In genomic region chr5:72086518-72086917, GRCm38 (mm10) we compare ENCODE assay signal across 11 mouse cellular contexts.
A peak's percentile ranks its signal among the peaks of the same experiment; 100 is the strongest.
DNase-seq lines count a peak whose midpoint lies in the region; ATAC-seq lines count a peak whose summit lies in the region.
"Had no signal": no experiment of that assay in that cellular context is flagged by ENCODE, and none has a peak within 500 bp of the region (broad histone marks: within the 10 kb centered on the region; RNA-seq: fewer than 3 reads in every experiment).

No protein-coding gene starts in this region.

- no peaks in the 10 kb centered on the region for H3K4me1 ChIP-seq in heart, embryonic 15.5 days (replicated peaks)
- no peaks in the 10 kb centered on the region for H3K4me1 ChIP-seq in heart, embryonic 10.5 days

- no peaks in the 10 kb centered on the region for H3K27me3 ChIP-seq in heart, embryonic 15.5 days
- H3K27me3 ChIP-seq in heart, embryonic 10.5 days (ENCODE audit: insufficient read depth, poor library complexity, severe bottlenecking): no peaks in the 10 kb centered on the region

- no peak overlapping the region for H3K4me3 ChIP-seq in heart, embryonic 15.5 days
- H3K4me3 ChIP-seq in heart, embryonic 10.5 days: no peak overlapping the region

- WGBS in heart, embryonic 15.5 days: 91% methylated on average over 1 of the region's 1 CpGs
- 78% methylated on average over 1 of the region's 1 CpGs for WGBS in heart, embryonic 10.5 days

- no peak overlapping the region for H3K27ac ChIP-seq in heart, embryonic 15.5 days
- no peak overlapping the region for H3K27ac ChIP-seq in heart, embryonic 10.5 days

- H3K4me2 ChIP-seq in heart, embryonic 15.5 days: no peak overlapping the region

- H3K9me3 ChIP-seq in heart, embryonic 15.5 days (replicated peaks): no peaks in the 10 kb centered on the region
- no peaks in the 10 kb centered on the region for H3K9me3 ChIP-seq in heart, embryonic 10.5 days

- H3K9ac ChIP-seq in heart, embryonic 15.5 days: no peak overlapping the region

- ATAC-seq in heart, embryonic 15.5 days (replicated peaks; ENCODE audit: insufficient number of reproducible peaks, insufficient read depth, low FRiP score, low read depth): peak; percentile 35; the same call in 1 of the 2 replicates
- no peak for ATAC-seq in inflammation-experienced regulatory T-cells, adult 6 months

- DNase-seq in heart, embryonic 10.5 days (ENCODE audit: low spot score): no peak
- peak; percentile 1 for DNase-seq in thymus, postnatal 25 days
- DNase-seq in thymus, postnatal 10 days (ENCODE audit: low spot score in 2 of 2): no peak
- peak; percentile 6 to 34 for DNase-seq in kidney, postnatal 25 days
- DNase-seq in layer of hippocampus, postnatal 10 days (ENCODE audit: low spot score in 2 of 2): no peak
- DNase-seq in cerebellum, adult 9-10 months: no peak
- DNase-seq: gastrocnemius, postnatal 36 days; lung, postnatal 36 days; right cerebral cortex, adult 18-20 months had no signal

- H3K36me3 ChIP-seq in heart, embryonic 15.5 days: no peaks in the 10 kb centered on the region
- H3K36me3 ChIP-seq in heart, embryonic 10.5 days: no peaks in the 10 kb centered on the region

Comparison
In these comparisons a context has a peak if more than half of its experiments do, and no peak if none do; other contexts are left out.
1. DNase-seq: peak in thymus, postnatal 25 days (single experiment) and kidney, postnatal 25 days (2 of 2); none in heart, embryonic 10.5 days (single experiment), thymus, postnatal 10 days (0 of 2), layer of hippocampus, postnatal 10 days (0 of 2) and cerebellum, adult 9-10 months (single experiment).